Mouse (Mus musculus) myocyte (in vitro differentiated cells): ENCODE measurements around the gene Nop58. TPM values are rescaled to one million over a fixed set of nuclear protein-coding genes. Genes with fewer than 3 reads are reported as not detected.
"Not testable (repeated sequence)": the region's sequence is repeated elsewhere in the genome, so short reads cannot be mapped to it uniquely, and the experiment has no call there.

ENCODE experiments used
- H3K27me3 ChIP-seq: one replicate; pipeline ENCODE4 v1.6.1; 2011; ENCODE audit not compliant: control insufficient read depth, insufficient read depth, insufficient read length
- H3K36me3 ChIP-seq: one replicate; pipeline ENCODE4 v1.6.1; 2011; ENCODE audit not compliant: control insufficient read depth, insufficient read depth
- H3K4me2 ChIP-seq: one replicate; pipeline ENCODE4 v1.6.1; 2011; ENCODE audit warnings: low read depth, control low read depth
- H3K4me3 ChIP-seq: one replicate; pipeline ENCODE4 v1.5.1; 2011; ENCODE audit warnings: mild to moderate bottlenecking, control low read depth, moderate library complexity
- H3K79me2 ChIP-seq: one replicate; pipeline ENCODE4 v1.6.1; 2011; ENCODE audit not compliant: control insufficient read depth, insufficient read depth
- H3ac ChIP-seq: one replicate; pipeline ENCODE4 v1.6.1; 2011; ENCODE audit not compliant: control insufficient read depth, insufficient read length
- CEBPB ChIP-seq: IDR thresholded peaks from 2 replicates; pipeline ENCODE4 v1.6.1; 2011; ENCODE audit warnings: mild to moderate bottlenecking, moderate library complexity; ENCODE audit not compliant: poor library complexity, insufficient read depth, severe bottlenecking
- E2F4 ChIP-seq: IDR thresholded peaks from one replicate; pipeline ENCODE4 v1.6.1; 2011; ENCODE audit warnings: mild to moderate bottlenecking, control low read depth, moderate library complexity; ENCODE audit not compliant: insufficient read depth
- MAX ChIP-seq: IDR thresholded peaks from one replicate; pipeline ENCODE4 v1.6.1; 2011; ENCODE audit warnings: low read depth, mild to moderate bottlenecking, control low read depth
- MYOD1 ChIP-seq, 3 experiments: IDR thresholded peaks; one replicate each; pipeline ENCODE4 v1.6.1; 2011; ENCODE audit warnings: control low read depth in 2 of 3, low read depth in 2 of 3, mild to moderate bottlenecking in 2 of 3, moderate library complexity in 1 of 3; ENCODE audit not compliant: insufficient read length in 2 of 3, control insufficient read depth in 1 of 3
- MYOG ChIP-seq, 3 experiments: IDR thresholded peaks; one replicate each; pipeline ENCODE4 v1.6.1; 2011; ENCODE audit warnings: control low read depth in 2 of 3, low read depth in 2 of 3, mild to moderate bottlenecking in 2 of 3; ENCODE audit not compliant: insufficient read length in 2 of 3, control insufficient read depth in 1 of 3, insufficient read depth in 1 of 3
- POLR2A ChIP-seq: IDR thresholded peaks from one replicate; pipeline ENCODE4 v1.6.1; 2011; ENCODE audit warnings: low read depth, mild to moderate bottlenecking, control low read depth, moderate library complexity; ENCODE audit not compliant: insufficient read length
- POLR2AphosphoS2 ChIP-seq: IDR thresholded peaks from one replicate; pipeline ENCODE4 v1.6.1; 2011; ENCODE audit warnings: low read depth, control low read depth; ENCODE audit not compliant: insufficient read length
- REST ChIP-seq: IDR thresholded peaks from one replicate; pipeline ENCODE4 v1.6.1; 2011; ENCODE audit warnings: mild to moderate bottlenecking, control low read depth, moderate library complexity; ENCODE audit not compliant: insufficient read depth, insufficient read length
- SRF ChIP-seq: IDR thresholded peaks from one replicate; pipeline ENCODE4 v1.6.1; 2011; ENCODE audit warnings: low read depth; ENCODE audit not compliant: control insufficient read depth, insufficient read length
- TCF12 ChIP-seq: IDR thresholded peaks from one replicate; pipeline ENCODE4 v1.6.1; 2011; ENCODE audit warnings: mild to moderate bottlenecking, control low read depth; ENCODE audit not compliant: poor library complexity, insufficient read depth, severe bottlenecking
- TCF3 ChIP-seq: IDR thresholded peaks from one replicate; pipeline ENCODE4 v1.6.1; 2011; ENCODE audit warnings: low read depth, control low read depth; ENCODE audit not compliant: insufficient read length
- USF1 ChIP-seq: IDR thresholded peaks from one replicate; pipeline ENCODE4 v1.6.1; 2011; ENCODE audit warnings: low read depth, mild to moderate bottlenecking, control low read depth, moderate library complexity
- polyA plus RNA-seq: library from polyadenylated mRNA; unstranded; fragments of >200 nt; fragmentation: generic; extraction: Trizol; gene quantifications from one replicate; pipeline ENCODE4 v1.2.1, GENCODE M21; 2012; ENCODE audit warnings: missing spikeins

The Nop58 gene
- polyA plus RNA-seq, 1 experiment = 56.9 TPM

DNA sequence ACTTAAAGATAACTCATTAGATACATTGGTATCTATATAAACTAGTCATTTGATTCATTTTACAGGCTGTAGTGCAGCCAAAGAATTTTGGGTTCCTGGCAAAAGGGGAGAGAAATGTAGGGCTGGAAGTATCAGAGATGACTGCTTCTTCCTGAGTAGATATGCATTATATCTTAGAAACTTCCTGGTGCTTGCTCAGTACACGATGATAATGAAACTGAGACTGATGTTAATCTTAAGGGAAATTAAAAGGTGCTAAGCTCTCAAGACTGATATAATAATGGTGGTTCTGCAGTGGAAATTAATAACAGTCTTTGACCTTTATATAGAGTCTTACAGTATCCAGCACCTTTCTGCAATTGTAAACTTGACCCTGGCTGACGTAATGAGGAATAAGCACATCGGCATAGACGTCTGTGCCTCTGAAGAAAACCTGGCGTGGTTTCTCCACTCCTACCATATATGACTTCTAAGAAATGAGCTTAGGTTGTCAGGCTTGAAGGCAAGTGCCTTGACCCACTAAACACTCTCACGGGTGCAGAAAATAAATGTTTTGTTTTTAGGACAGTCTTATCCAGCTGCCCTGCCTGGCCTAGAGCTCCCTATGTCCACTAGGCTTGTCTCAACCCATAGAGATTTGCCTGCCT is 54.1 kb downstream of the Nop58 start:
- no peak for TF ChIP-seq CEBPB
- TF ChIP-seq POLR2AphosphoS2 = no peak
- no peak for TF ChIP-seq MYOD1 (IDR thresholded peaks at IDR 0.05; ENCODE audit: control insufficient read depth in 1 of 3, insufficient read length in 2 of 3, low read depth in 2 of 3)
- no peak for TF ChIP-seq SRF
- no peak for TF ChIP-seq USF1
- no peak for TF ChIP-seq MAX
- no peak for TF ChIP-seq POLR2A
- no peak for TF ChIP-seq MYOG (IDR thresholded peaks at IDR 0.05; ENCODE audit: control insufficient read depth in 1 of 3, insufficient read depth in 1 of 3, insufficient read length in 2 of 3, low read depth in 2 of 3)
- no peak for TF ChIP-seq TCF12
- TF ChIP-seq TCF3 = no peak
- TF ChIP-seq REST = no peak
- TF ChIP-seq E2F4 = no peak
- no peaks in the 10 kb centered on the region for H3K79me2 ChIP-seq

DNA sequence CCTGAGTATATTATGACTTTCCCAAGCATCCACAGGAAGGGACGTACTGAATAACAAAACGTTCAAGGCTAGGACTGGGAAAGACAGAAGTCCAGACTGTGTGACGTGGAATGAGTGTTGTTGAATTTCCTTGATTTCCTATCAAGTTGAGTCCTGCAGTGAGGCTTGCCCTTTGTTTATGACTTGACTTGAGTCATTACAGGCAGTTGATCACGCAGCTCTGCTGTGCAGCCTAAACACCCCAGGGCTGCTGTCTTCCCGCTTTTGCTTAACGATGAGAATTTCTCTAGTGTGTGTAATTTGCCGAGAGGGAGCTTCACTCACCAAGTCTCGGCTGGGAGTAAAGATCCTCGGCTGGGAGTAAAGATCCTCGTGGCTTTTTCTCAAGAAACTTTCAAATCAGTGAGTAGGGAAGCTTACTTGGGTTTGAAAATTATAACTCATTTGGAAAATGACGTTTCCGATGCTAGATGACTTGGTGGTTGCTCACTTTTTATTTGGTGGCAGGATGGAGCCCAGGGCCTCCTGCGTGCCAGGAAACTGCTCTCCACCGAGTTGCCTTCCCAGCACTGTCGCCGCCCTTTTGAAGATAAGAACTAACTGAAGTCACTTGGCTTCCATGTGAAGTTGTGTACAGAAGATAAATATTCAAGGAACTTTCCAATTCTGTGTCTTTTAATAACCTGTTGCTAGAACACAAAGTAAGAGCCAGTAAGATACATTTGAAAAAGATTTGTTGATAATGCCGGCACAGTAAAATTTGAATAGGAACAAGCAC is 55.0 kb downstream of the Nop58 start:
- TF ChIP-seq MYOG (IDR thresholded peaks at IDR 0.05; ENCODE audit: control insufficient read depth in 1 of 3, insufficient read depth in 1 of 3, insufficient read length in 2 of 3, low read depth in 2 of 3) (no peak), REST (no peak), MAX (no peak), MYOD1 (IDR thresholded peaks at IDR 0.05; ENCODE audit: control insufficient read depth in 1 of 3, insufficient read length in 2 of 3, low read depth in 2 of 3) (no peak), TCF3 (no peak), SRF (no peak)
- no peak overlapping the region for H3K4me3 ChIP-seq
- H3ac ChIP-seq = no peak overlapping the region
- H3K4me2 ChIP-seq = no peak overlapping the region
- no peaks in the 10 kb centered on the region for H3K27me3 ChIP-seq
- no peaks in the 10 kb centered on the region for H3K36me3 ChIP-seq
- no peaks in the 10 kb centered on the region for H3K79me2 ChIP-seq

More for the DNA sequence above, 54.1 kb downstream of the Nop58 start:
- no peak overlapping the region for H3K4me2 ChIP-seq
- no peaks in the 10 kb centered on the region for H3K36me3 ChIP-seq
- H3ac ChIP-seq = no peak overlapping the region
- no peaks in the 10 kb centered on the region for H3K27me3 ChIP-seq
- no peak overlapping the region for H3K4me3 ChIP-seq

- H3K36me3 ChIP-seq = no peaks in the 10 kb centered on the region
- no peak overlapping the region for H3ac ChIP-seq
- no peaks in the 10 kb centered on the region for H3K79me2 ChIP-seq
- no peak overlapping the region for H3K4me2 ChIP-seq
- H3K4me3 ChIP-seq = no peak overlapping the region
- TF ChIP-seq CEBPB (no peak), POLR2AphosphoS2 (no peak), SRF (no peak)
- H3K27me3 ChIP-seq = no peaks in the 10 kb centered on the region
Measured at GRCm38 (mm10) chr1:59749047-59749446, 64.3 kb downstream of the Nop58 start.

DNA sequence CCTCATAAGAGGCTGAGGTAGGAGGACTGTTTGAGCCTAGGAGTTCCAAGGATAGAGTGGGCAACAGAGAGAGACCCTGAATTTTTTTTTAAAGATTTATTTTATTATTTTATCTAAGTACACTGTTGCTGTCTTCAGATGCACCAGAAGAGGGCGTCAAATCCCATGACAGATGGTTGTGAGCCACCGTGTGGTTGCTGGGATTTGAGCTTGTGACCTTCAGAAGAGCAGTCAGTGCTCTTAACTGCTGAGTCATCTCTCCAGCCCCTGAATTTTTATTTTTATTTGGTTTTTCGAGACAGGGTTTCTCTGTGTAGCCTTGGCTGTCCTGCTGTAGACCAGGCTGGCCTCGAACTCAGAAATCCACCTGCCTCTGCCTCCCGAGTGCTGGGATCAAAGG is 65.0 kb downstream of the Nop58 start:
- not testable (repeated sequence) for H3K4me2 ChIP-seq, H3K4me3 ChIP-seq, H3K27me3 ChIP-seq, H3K36me3 ChIP-seq, H3ac ChIP-seq, H3K79me2 ChIP-seq

DNA sequence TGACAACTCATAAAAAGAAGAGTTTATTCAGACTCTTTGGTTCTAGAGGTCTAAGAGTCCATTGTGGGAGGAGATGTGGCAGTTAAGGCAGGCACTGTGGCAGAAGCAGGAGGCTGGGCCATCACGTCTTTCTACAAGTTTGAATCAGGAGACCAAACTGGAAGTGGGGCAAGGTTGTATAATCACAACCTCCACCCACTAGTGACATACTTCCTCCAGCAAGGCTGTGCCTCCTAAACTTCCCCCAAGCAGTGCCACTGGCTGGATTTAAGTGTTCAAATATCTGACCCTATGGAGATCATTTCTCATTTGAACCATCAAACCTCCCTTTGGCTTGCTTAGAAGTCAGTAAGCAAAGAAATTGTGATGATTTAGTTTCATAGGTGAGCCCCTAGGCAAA is 70.5 kb downstream of the Nop58 start:
- H3K79me2 ChIP-seq = no peaks in the 10 kb centered on the region
- no peak overlapping the region for H3K4me3 ChIP-seq
- no peak overlapping the region for H3ac ChIP-seq
- no peak overlapping the region for H3K4me2 ChIP-seq
- H3K36me3 ChIP-seq = no peaks in the 10 kb centered on the region
- no peak for TF ChIP-seq POLR2AphosphoS2
- H3K27me3 ChIP-seq = no peaks in the 10 kb centered on the region

GRCm38 (mm10) chr1:59758325-59758724 is 73.6 kb downstream of the Nop58 start:
- H3ac ChIP-seq = no peak overlapping the region
- H3K27me3 ChIP-seq = no peaks in the 10 kb centered on the region
- no peak for TF ChIP-seq SRF
- no peaks in the 10 kb centered on the region for H3K79me2 ChIP-seq
- no peak overlapping the region for H3K4me3 ChIP-seq
- no peak overlapping the region for H3K4me2 ChIP-seq
- no peaks in the 10 kb centered on the region for H3K36me3 ChIP-seq
